Mouse (Mus musculus): ENCODE results near the gene Cry2. TPM values are rescaled to one million over a fixed set of nuclear protein-coding genes. Genes with fewer than 3 reads are reported as not detected.
A peak's percentile ranks its signal among the peaks of the same experiment; 100 is the strongest.

Cry2 gene
- polyA plus RNA-seq, 1 experiment = 28.7 TPM

DNA sequence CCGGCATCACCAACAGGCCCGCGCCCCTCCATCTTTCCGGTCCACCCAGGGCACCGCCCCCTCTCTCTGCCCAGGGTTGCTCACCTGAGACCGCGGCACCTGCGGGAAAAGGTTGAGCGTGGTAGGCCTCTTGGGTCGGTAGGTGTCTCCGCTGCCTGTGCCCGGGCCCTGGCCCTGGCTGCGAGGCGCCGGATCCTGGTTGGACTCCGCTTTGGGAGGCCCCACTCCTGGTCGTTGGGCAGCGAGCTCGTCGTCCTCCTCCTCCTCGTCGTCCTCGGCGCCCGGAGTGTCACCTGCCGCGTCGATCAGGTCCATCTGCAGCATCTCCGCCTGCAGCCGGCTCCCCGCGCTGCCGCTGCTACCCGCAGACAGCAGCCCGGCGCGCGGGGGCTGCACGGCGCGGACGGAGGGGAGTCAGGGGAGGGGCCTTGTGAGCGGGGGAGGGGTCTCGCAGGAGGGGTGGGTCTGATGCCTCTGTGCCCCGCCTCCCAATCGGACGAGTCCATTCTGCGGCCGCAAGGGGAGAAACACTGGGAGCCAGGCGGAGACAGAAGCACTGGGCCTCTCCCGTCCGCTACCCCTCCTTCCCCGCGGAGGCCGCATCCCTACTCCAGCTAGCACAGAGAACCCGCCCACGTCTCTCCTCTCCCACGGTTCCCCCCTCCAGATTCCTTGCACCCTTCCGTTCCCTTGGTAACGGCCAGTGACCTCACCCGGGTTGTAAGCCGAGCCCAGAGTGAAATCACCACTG lies 44.8 kb downstream of the Cry2 start:
- no peak for DNase-seq (ENCODE audit: low read depth)

DNA sequence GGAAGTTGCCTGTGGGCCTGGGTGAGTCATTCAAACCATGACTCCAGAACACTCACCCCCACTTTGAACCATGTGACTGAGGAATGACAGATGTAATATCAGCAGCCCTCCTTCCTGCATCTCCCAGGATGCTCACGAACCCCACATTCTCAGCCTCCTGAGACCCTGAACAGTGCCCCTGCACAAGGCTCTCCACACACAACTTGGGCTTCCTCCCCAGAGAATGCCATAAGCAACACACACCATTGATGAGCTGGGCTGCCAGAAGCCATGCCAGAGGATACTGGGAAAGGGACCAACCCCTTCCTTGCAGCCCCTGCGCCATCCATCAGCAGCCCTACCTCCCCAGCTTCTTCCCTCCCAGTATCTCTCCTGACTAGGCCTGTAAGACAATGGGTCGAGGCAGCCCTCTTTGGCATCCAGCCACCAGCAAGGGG lies 45.7 kb downstream of the Cry2 start:
- no peak for DNase-seq (ENCODE audit: low read depth)

DNA sequence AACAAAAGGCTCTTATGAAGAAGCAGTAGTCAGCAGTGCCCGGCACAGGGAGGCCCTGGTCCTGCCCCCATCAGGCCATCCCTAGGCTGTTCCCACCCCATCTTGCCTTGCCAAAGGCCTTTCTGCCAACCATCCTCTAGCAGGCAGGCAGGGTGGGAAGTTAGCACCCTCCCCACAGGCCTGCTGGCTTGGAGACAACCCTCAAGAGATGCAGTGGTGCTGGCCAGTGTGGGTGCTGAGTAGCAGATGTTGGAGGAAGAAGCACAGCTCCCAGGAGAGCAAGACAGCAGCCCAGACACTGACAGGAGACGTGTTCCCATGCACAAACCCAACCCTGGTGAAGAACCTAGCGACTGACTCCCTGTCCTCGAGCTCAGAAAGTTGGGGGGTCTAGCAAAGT lies 46.2 kb downstream of the Cry2 start:
- no peak for DNase-seq (ENCODE audit: low read depth)

DNA sequence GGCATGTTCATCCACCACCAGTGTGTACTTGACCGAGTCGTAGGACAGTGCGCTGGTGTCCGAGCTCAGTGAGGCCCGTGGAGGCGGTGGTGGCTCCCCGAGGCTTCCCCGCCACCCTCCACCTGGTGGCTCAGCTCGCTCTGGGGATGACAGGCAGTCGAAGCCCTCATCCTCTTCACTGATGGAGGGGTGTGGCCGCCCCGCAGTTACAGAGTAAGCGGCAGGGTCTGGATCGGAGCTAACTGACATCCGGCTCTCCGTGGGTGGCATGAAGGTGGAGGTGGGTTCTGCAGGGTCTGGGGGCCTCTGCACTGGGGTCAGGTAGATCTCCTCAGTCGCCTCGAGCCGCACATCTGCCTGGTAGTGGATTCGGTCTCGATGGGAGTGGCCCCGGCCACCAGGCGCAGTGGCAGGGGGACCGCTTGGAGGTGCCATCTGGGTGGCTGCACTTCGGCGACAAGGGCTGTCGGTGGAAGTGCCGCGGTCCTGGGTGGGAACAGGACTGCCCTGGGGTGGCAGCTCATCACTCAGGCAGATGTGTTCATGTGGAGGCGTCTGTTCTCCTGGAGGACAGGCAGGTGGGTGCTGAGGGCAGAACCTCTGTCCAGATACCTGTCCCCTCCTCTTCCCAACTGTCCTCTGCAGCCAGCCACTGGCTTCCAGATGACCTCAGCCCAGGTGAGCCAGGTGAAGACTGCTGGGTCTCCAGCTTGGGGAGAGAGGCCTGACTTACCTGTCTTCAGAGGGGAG lies 46.8 kb downstream of the Cry2 start:
- no peak for DNase-seq (ENCODE audit: low read depth)

DNA sequence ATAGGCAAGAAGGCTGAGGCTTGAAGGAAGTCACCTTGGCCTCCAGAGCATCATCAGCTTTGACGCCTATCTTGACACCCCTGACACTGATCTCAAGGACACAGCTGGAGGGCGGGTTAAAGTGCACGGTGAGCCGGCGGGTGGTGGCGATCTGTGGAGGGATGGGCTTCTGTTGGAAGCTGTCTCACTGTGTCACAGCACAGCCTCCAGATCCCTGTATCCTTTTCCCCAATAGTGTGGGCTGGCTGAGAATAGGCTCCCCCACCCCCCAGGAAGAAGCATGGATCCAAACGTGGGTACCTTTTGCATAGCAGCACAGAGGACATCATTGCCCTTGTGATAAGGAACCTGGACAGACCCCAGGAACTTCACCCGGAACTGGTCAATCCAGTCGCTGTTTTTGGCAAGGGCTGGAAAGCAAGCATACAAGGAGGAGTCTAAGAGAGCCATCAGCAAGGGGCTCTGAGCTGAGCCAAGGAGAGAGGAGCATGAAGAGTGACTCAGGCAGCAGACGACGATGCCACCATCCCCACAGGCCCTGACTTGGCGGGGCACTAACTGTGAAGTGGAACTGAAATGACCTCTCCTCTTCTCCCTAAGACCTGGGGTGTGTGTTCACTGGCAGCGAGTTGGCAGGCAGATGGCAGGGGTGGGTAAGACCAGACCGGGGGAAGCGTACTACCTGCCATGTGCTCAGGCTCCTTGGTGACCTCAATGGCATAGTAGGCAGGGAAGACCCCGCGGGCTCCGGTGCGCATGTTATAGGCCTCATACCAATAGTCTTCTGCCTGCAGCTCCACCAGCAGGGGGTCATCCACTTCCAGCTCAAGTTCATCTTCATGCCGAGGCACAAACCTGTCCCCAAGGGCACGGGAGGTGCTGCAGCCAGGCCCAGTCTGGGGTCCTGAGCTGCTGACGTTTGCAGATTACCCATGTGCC lies 48.5 kb downstream of the Cry2 start:
- no peak for DNase-seq (ENCODE audit: low read depth)

DNA sequence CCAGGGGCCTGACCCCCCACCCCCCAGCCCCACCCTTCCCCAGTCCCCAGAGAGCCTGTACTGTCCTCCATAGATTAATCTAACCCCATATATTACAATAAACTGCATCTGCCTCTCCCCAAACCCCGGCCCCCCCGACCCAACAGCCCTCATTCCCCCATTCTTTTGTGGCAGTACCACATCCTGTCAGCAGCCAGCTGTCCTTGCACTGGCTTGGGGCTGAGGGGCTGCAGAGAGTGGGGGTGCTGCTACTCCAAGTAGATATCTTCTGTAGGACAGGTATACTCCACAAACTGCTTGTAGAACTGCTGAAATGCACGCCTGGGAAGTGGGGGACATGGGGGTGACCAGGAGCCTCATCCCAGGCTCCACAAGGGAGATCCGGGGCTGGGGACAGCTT lies 49.7 kb downstream of the Cry2 start:
- no peak for DNase-seq (ENCODE audit: low read depth)

DNA sequence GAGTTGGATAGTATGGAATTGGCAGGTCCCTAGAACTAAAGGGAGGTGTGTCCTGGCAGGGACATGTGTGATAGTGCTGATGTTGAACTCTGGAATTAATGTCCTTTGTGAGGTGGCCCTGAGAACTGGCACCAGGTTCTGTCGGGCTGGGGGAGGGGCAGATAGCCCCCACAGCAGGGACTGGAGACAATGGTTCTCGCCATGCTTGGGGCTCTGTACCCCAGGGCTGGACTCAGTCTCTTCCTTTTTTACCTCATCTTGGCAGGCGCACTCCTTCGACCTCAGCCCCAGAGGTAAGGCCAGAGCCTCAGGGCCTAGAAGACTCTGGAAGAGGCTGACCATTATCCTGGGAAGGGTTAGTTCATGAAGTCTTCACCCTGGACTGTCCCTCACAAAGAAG lies 51.1 kb downstream of the Cry2 start:
- DNase-seq (ENCODE audit: low read depth) = no peak

DNA sequence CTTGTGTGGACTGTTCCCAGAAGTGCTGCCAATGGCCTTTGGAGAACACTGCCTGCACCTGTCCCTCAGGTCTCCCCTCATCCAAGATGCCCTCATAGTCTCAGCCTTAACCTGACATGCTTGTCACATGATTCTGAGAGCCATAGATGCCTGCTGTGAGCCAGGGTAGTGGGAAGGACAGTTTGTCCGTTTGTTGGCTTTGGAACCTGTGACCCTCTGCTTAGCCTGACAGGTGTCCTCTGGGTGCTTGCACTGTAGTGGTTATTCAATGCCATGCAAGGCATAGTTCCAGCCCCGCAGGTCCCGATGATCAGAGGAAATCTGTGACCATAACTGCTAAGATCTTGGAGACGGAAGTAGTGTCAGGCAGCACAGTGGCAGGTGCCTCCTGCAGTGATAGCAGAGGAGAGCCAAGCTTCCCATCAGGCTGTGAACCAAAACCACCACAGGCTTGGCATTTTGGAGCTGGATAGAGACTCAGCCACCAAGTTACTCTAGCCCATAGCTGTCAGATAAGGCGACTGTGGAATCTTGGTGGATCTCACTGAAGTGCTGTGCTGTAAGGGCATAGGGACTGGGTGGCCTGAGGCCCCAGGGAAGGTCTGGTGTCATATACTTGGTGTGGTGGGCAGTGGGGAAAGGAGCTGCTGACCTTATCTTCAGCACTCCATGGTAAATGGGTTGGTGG lies 51.8 kb downstream of the Cry2 start, which contains the start of gene 1700029I15Rik:
1700029I15Rik (plus strand) TSS at position 638 of the 688 bp plus-strand sequence.
- DNase-seq (ENCODE audit: low read depth) = no peak

DNA sequence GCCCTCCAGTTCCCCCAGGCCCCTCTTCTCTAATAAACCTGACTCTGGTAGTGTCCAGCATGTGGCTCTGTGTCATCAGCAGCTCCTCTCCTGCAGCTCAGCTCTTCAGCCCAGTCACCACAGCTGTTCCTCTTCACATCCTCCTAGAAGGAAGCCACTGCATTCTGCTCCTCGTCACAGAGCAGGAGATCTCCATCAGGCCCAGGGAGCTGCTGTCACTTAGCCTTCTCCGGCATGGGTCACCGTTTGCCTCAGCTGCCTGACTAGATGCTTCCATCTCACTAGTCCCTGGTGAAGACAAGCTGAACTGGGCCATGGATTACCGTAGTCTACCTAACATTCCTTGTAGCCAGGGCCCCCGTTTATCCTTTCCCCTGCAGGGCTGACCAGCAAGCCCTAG lies 52.7 kb downstream of the Cry2 start:
- no peak for DNase-seq (ENCODE audit: low read depth)

DNA sequence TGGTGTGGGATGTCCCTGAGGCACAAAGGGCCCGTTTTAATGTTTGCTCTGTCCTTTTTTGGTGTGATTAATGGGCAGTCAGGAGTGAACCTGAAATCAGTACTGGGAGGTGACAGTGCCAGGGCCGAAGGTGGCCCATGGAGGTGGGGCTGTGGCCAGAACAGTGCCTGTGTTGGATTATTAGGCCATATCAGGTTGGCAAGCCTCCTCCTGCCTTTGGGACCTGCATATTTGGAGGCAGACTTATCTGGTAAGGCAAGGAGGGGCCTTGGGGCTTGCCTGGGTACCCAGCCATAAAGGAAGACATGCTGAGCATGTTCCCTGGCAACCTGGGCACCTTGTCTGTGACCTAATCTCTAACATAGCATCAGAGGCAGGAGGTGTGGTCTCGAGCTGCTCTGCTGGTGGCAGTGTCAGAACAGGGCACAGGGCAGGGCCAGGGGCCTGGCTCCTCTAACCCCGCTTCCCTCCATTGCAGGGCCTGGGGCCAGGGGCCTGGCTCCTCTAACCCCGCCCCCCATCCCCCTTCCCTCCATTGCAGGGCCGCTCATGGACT lies 53.3 kb downstream of the Cry2 start:
- no peak for DNase-seq (ENCODE audit: low read depth)

DNA sequence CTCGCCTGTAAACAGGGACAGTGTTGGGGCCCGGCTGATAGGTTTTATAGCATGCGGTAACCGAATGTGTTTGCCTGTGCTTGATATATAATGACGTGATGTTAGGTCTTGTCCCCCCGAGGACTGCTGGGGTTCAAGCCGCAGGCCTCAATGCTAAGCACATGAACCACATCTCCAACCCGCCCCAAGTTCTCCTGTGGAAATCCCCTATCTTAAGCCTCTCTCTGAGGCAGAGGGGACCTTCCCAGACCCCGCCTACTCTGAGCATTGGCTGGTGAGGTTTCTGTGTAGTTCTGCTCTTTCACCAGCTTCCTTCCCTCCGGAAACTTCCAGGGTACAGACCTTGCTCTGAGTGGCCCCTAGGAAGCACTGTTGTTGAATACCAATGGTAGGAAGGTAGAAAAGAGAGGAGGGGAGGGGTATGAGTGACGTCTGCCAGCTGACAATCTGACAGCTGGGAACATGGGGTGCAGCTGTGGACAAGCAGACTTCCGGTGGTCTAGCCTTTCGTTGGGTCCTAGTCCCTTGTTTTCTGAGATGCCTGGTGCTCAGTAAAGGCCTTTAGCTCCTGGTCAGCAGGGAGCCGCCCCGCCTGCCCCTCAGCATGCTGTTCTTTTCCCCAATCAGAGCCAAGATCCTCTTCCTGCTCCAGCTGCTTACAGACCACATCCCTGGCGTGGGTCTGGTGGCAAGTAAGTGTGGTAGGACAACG lies 53.9 kb downstream of the Cry2 start:
- DNase-seq (ENCODE audit: low read depth) = no peak

DNA sequence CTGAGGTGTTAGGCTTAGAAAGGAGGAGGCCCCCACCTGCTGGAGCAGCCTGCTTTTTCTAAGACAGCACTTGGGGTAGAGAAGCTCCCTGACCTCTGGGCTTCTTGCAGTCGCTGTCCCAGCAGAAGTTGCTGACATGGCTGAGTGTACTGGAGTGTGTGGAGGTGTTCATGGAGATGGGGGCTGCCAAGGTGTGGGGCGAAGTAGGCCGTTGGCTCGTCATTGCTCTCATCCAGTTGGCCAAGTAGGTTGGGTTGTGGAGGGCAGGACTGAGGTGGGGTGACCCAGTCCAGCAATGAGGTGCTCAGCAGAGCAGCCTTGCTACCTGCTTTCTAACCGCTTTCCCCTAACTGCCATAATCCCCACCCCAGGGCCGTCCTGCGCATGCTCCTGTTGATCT lies 56.5 kb downstream of the Cry2 start:
- no peak for DNase-seq (ENCODE audit: low read depth)

DNA sequence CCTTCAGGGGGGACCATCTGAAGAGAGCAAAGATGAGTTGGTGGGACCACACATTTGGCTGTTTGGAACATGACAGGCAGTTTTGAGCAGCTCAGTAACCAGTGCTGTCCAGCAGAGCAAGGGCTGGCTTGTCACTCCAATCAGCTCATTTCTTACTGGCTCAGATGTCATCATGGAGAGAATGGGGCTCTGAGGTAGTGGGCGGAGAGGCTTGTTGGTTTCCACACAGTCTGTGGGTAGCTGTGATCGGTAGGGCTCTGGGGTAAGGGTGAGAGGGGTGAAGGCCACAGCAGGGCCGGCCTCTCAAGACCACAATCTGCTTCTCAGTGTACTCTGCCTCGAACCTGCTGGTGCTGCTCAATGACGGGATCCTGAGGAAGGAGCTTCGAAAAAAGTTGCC lies 57.5 kb downstream of the Cry2 start:
- no peak for DNase-seq (ENCODE audit: low read depth)

DNA sequence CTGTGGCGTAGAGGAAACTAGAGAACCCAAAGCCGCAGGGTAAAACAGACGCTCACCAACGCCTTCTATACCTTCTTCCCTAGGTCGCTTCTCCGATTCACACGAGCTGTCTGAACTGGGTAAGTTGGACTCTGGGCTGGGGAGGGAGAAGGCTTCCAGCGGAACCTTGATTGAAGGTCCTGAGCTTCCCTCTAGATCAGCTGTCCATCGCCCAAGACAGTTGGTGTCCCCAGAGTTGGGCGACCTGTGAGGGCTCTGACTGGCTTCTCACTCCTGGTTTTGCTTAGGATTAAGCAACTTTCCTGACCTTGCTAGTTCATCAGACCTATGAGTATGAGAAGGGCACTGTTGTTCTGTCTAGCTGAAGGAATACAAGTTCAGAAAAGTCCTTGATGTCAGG lies 58.1 kb downstream of the Cry2 start:
- no peak for DNase-seq (ENCODE audit: low read depth)

DNA sequence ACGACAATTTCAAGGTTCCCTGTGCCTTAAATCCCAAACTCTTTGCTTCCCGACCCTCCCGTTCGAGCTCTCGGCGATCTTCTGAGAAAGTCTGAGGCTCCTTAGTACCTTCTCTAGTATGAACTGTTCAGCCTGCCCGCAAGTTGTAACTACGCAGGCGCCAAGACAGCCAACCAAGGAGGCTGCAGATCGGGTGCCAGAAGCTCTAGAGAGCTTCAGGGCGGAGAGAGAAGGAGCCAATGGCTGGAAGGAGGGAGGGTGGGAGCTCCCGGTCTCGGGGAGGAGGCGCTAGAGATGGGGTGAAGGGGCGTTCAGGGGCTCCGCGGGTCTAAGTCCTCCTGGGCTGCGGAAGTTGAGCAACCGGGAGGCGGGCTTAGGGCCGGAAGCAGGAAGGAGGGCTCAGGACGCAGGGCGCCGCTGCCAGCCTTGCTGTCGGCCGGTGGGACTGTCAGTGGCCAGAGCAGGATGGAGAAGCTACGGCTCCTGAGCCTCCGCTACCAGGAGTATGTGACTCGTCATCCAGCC lies 58.7 kb downstream of the Cry2 start:
- DNase-seq (ENCODE audit: low read depth) = peak; percentile 89

DNA sequence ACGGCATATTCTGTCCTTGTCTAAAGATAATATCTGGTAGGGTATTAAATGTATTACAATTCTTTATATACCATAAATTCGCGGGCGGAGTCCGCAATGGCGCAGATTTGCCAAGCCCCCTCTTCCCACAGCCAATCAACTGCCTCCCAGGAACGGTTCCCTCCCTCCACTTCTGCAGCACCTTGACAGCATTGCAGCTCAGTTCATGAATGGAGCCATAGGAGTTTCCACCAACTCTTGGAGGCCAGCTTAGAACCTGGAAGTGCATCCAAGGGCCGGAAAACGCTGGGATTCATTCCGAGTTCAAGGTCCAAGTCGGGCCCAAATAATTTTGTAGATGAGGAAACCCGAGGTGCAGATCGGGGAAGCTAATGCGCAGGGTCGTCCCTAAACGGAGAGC lies 59.3 kb downstream of the Cry2 start, which contains the start of the genes Pex16 and Large2:
Pex16 (plus strand) TSS at position 163 of the 400 bp plus-strand sequence.
Large2 (minus strand) TSS at position 356 of the 400 bp plus-strand sequence.
- no peak for DNase-seq (ENCODE audit: low read depth)

DNA sequence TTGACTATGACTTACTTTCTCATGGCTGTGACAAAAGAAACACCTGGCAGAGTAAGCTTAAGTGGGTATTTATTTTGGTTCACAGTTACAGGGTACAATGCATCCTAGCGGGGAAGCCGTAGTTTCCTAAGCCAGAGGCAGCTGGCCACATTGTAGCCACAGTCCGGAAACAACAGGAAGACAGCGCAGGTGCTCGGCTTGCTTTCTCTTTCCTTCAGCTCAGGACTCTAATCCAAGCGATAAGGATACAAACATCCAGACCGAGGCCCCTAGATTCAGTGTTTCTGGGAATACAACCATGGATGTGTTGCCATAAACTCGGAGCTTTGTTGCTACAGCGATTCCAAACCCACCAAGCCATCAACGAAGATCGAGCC lies 60.4 kb downstream of the Cry2 start:
- DNase-seq (ENCODE audit: low read depth) = no peak

DNA sequence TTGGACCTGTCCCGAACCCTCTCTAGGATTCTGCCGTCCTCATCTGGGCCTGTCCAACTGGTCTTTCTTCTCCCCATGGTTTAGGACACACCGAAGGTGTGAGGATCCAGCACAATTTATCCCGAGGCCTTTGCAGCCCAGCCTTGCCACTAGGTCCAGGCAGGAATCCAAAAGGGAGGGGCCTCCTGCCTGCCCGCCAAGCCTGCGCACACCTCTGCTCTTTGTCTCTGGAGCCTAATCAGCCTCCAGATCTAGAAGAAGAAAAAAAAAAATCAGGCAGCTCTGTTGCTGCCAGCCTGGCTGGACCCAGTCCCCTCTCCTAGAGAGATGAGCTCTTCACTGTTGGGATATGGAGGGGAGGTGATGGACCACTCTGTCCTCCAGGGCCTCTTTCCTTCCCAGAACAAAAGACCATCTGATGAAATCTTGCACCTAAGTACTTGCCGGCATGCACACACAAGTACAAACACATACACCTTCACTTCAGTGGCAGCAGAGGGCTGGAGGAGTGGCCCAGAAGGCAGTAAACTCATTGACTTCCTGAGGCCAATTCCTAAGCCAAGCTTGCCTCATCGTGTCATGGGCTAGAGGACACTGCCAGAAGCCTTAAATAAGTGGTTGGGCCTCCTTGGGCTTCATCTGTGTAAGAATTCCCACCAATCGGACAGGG lies 60.9 kb downstream of the Cry2 start:
- DNase-seq (ENCODE audit: low read depth) = peak; percentile 98

DNA sequence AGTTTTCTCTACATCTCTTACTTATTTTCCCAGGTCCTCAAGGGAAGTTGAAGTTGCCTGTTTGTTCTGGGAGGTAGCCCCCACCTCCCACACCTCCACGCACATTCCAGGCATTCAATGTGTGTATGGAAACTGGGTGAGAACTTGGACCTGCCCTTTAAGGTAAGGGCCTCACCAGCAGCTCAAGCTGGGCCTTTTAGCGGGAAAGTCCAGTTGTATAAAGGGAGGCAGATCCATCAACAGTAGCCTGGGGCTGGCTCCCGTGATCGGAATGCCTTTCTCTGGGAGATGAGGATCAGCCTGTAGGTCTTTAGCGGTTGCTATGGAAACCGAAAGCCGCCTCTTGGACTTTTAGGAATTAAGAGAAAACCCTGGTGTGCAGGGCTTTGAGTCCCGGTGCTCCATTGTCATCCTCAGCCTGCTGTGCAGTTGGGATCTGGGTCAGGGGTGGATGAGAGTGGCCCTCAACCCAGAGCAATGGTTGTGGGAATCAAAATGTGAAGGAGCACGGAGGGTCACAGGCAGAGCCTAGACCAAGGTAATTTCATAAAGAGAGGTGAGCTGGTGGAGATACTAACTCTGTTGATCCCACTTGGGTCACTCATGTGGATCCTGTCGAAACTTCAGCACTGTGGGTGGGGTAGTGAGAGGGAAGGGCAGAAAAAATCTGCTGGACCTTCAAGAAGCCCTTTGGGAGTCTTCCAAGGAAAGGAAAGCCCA lies 61.7 kb downstream of the Cry2 start:
- DNase-seq (ENCODE audit: low read depth) = no peak
